Mouse (Mus musculus): ENCODE data around the gene Mme.

Mme gene

GRCm38 (mm10) chr3:63241099-63241587 lies at the start of gene Mme:
Gene Mme (plus strand): TSS chr3:63241537.
- no peak for DNase-seq (ENCODE audit: low spot score)

GRCm38 (mm10) chr3:63196565-63196964 lies 44.8 kb upstream of the Mme start:
- DNase-seq (ENCODE audit: low spot score): no peak

- no peak for DNase-seq (ENCODE audit: low spot score)
Observed at GRCm38 (mm10) chr3:63198026-63198425, 43.3 kb upstream of the Mme start.

- DNase-seq (ENCODE audit: low spot score): no peak
Observed at GRCm38 (mm10) chr3:63221867-63222591, 19.3 kb upstream of the Mme start.

- DNase-seq (ENCODE audit: low spot score): no peak
Observed at GRCm38 (mm10) chr3:63223676-63224075, 17.7 kb upstream of the Mme start.

- no peak for DNase-seq (ENCODE audit: low spot score)
Observed at GRCm38 (mm10) chr3:63235957-63236356, 5.4 kb upstream of the Mme start.

GRCm38 (mm10) chr3:63243721-63244120 lies 2.4 kb downstream of the Mme start:
- no peak for DNase-seq (ENCODE audit: low spot score)

- DNase-seq (ENCODE audit: low spot score): no peak
Observed at GRCm38 (mm10) chr3:63272091-63272490, 30.8 kb downstream of the Mme start.

GRCm38 (mm10) chr3:63294316-63294715 lies 53.0 kb downstream of the Mme start:
- no peak for DNase-seq (ENCODE audit: low spot score)

- no peak for DNase-seq (ENCODE audit: low spot score)
Observed at GRCm38 (mm10) chr3:63294791-63295190, 53.5 kb downstream of the Mme start.

- DNase-seq (ENCODE audit: low spot score): peak; percentile 2
Observed at GRCm38 (mm10) chr3:63295237-63295636, 53.9 kb downstream of the Mme start.

- peak; percentile 3 for DNase-seq (ENCODE audit: low spot score)
Observed at GRCm38 (mm10) chr3:63295657-63296231, 54.4 kb downstream of the Mme start.

- DNase-seq (ENCODE audit: low spot score): no peak
Observed at GRCm38 (mm10) chr3:63296411-63296810, 55.1 kb downstream of the Mme start.

- peak; percentile 37 for DNase-seq (ENCODE audit: low spot score)
Observed at GRCm38 (mm10) chr3:63297787-63298186, 56.5 kb downstream of the Mme start.

GRCm38 (mm10) chr3:63315211-63315760 lies 73.9 kb downstream of the Mme start:
- DNase-seq (ENCODE audit: low spot score): no peak

GRCm38 (mm10) chr3:63317496-63317895 lies 76.2 kb downstream of the Mme start:
- DNase-seq (ENCODE audit: low spot score): no peak

- DNase-seq (ENCODE audit: low spot score): no peak
Observed at GRCm38 (mm10) chr3:63325615-63326014, 84.3 kb downstream of the Mme start.

- no peak for DNase-seq (ENCODE audit: low spot score)
Observed at GRCm38 (mm10) chr3:63340110-63340509, 98.8 kb downstream of the Mme start.

- no peak for DNase-seq (ENCODE audit: low spot score)
Observed at GRCm38 (mm10) chr3:63340546-63340945, 99.2 kb downstream of the Mme start.

GRCm38 (mm10) chr3:63341481-63341880 lies 100.1 kb downstream of the Mme start:
- DNase-seq (ENCODE audit: low spot score): no peak

- DNase-seq (ENCODE audit: low spot score): no peak
Observed at GRCm38 (mm10) chr3:63344998-63345397, 103.7 kb downstream of the Mme start.

- no peak for DNase-seq (ENCODE audit: low spot score)
Observed at GRCm38 (mm10) chr3:63348893-63349426, 107.6 kb downstream of the Mme start.

GRCm38 (mm10) chr3:63350242-63350641 lies 108.9 kb downstream of the Mme start:
- DNase-seq (ENCODE audit: low spot score): no peak
